ENCODE assay signal across 28 mouse cellular contexts in genomic region chr7:104588274-104588673, GRCm38 (mm10). TPM values are rescaled to one million over a fixed set of nuclear protein-coding genes. Genes with fewer than 3 reads are reported as not detected.
DNase-seq lines count a peak whose midpoint lies in the region; ATAC-seq and TF ChIP-seq lines count a peak whose summit lies in the region.
"Had no signal": no experiment of that assay in that cellular context is flagged by ENCODE, and none has a peak within 500 bp of the region (broad histone marks: within the 10 kb centered on the region; RNA-seq: fewer than 3 reads in every experiment).

No protein-coding gene starts in this region.

- no peaks in the 10 kb centered on the region for H3K36me3 ChIP-seq in megakaryocyte, embryonic 14.5 days (replicated peaks; ENCODE audit: low read length)
- no peaks in the 10 kb centered on the region for H3K36me3 ChIP-seq in C2C12 (ENCODE audit: control insufficient read depth, insufficient read depth)
- no peaks in the 10 kb centered on the region for H3K36me3 ChIP-seq in heart, adult 2 months (ENCODE audit: control insufficient read depth, insufficient read depth, low read length)
- H3K36me3 ChIP-seq: embryonic facial prominence, embryonic 10.5 days; embryonic facial prominence, embryonic 12.5 days; forebrain, embryonic 15.5 days had no signal

- TF ChIP-seq CTCF in C2C12 (IDR thresholded peaks at IDR 0.05; ENCODE audit: control insufficient read depth, insufficient read depth, insufficient read length) = no peak
- no peak for TF ChIP-seq CTCF in heart, adult 2 months (IDR thresholded peaks at IDR 0.05)

- no peak overlapping the region for H3ac ChIP-seq in C2C12 (ENCODE audit: control insufficient read depth, insufficient read length, low read depth)

- no peak for TF ChIP-seq EP300 in heart, adult 2 months (IDR thresholded peaks at IDR 0.05; ENCODE audit: insufficient read depth, low read depth, low read length)

- peaks cover 5% of the 10 kb centered on the region; the same call in 1 of the 2 replicates for H3K9me3 ChIP-seq in megakaryocyte, embryonic 14.5 days
- H3K9me3 ChIP-seq: embryonic facial prominence, embryonic 10.5 days; embryonic facial prominence, embryonic 12.5 days; forebrain, embryonic 13.5 days; forebrain, embryonic 15.5 days had no signal

- H3K4me3 ChIP-seq in megakaryocyte, embryonic 14.5 days (replicated peaks) = peak overlapping the region; percentile 8
- no peak overlapping the region for H3K4me3 ChIP-seq in C2C12 (ENCODE audit: insufficient read depth, poor library complexity, severe bottlenecking)
- H3K4me3 ChIP-seq in heart, adult 2 months = no peak overlapping the region
- H3K4me3 ChIP-seq: embryonic facial prominence, embryonic 10.5 days; embryonic facial prominence, embryonic 12.5 days; forebrain, embryonic 13.5 days; forebrain, embryonic 15.5 days had no signal

- H3K9ac ChIP-seq in heart, adult 2 months (ENCODE audit: low read depth, low read length) = no peak overlapping the region
- H3K9ac ChIP-seq: embryonic facial prominence, embryonic 12.5 days; forebrain, embryonic 13.5 days; forebrain, embryonic 15.5 days; forebrain, postnatal 0 days had no signal

- no peaks in the 10 kb centered on the region for H3K79me2 ChIP-seq in C2C12 (ENCODE audit: control insufficient read depth, insufficient read depth)
- no peaks in the 10 kb centered on the region for H3K79me2 ChIP-seq in heart, adult 2 months (replicated peaks; ENCODE audit: control insufficient read depth, insufficient read depth, low read length)

- no peak for ATAC-seq in megakaryocyte, adult 5-6 weeks (ENCODE audit: poor library complexity, severe bottlenecking)
- ATAC-seq: forebrain, embryonic 13.5 days; forebrain, embryonic 15.5 days; forebrain, postnatal 0 days had no signal

- no peak for TF ChIP-seq POLR2A in heart, adult 2 months (IDR thresholded peaks at IDR 0.05; ENCODE audit: insufficient read depth, low read depth, low read length)

- no peaks in the 10 kb centered on the region for H3K79me3 ChIP-seq in C2C12 (ENCODE audit: low read depth)

- intact Hi-C loops in heart, adult 2 months (cut with DNase I) = no loop called here

- 75% methylated on average over 5 of the region's 5 CpGs for WGBS in heart, adult 2 months

- no peaks in the 10 kb centered on the region for H3K4me1 ChIP-seq in megakaryocyte, embryonic 14.5 days
- H3K4me1 ChIP-seq in heart, adult 2 months (ENCODE audit: control insufficient read depth, insufficient read depth, low read length) = no peaks in the 10 kb centered on the region
- H3K4me1 ChIP-seq: embryonic facial prominence, embryonic 10.5 days; embryonic facial prominence, embryonic 12.5 days; forebrain, embryonic 13.5 days; forebrain, embryonic 15.5 days had no signal

- peak; percentile 4 for DNase-seq in NIH3T3 (ENCODE audit: low read depth)
- no peak for DNase-seq in heart, postnatal 4 days
- DNase-seq in heart, adult 2 months = no peak
- DNase-seq in spleen, postnatal 10 days (ENCODE audit: low spot score in 2 of 2) = no peak
- DNase-seq: adrenal gland, adult 2 months; adrenal gland, postnatal 10 days; adrenal gland, postnatal 25 days; B cell, adult 2 months; cerebellum, adult 11 months; cerebellum, adult 18-20 months; cerebellum, adult 9-10 months; cerebellum, postnatal 10 days; cerebellum, postnatal 25 days; forebrain, postnatal 0 days had no signal

- H3K27ac ChIP-seq in heart, adult 2 months = no peak overlapping the region
- H3K27ac ChIP-seq: embryonic facial prominence, embryonic 10.5 days; embryonic facial prominence, embryonic 12.5 days; forebrain, embryonic 13.5 days; forebrain, embryonic 15.5 days had no signal

- no peaks in the 10 kb centered on the region for H3K27me3 ChIP-seq in megakaryocyte, embryonic 14.5 days (replicated peaks)
- no peaks in the 10 kb centered on the region for H3K27me3 ChIP-seq in C2C12 (ENCODE audit: control insufficient read depth, insufficient read depth, insufficient read length)
- H3K27me3 ChIP-seq in heart, adult 2 months (ENCODE audit: control insufficient read depth, insufficient read depth, low read length) = no peaks in the 10 kb centered on the region
- H3K27me3 ChIP-seq: embryonic facial prominence, embryonic 12.5 days; forebrain, embryonic 13.5 days; forebrain, embryonic 15.5 days had no signal

TF ChIP-seq in C2C12, 6 proteins besides CTCF, POLR2A, EP300 and RAD21:
- no peak for TF ChIP-seq MYOD1 (IDR thresholded peaks at IDR 0.05; ENCODE audit: control insufficient read depth, insufficient read length, low read depth)
- no peak for TF ChIP-seq MYOG (IDR thresholded peaks at IDR 0.05; ENCODE audit: control insufficient read depth, extremely low read depth, insufficient read length)
- no peak for TF ChIP-seq FOSL1 (IDR thresholded peaks at IDR 0.05; ENCODE audit: insufficient read depth, low read length, poor library complexity, severe bottlenecking)
- no peak for TF ChIP-seq USF1 (IDR thresholded peaks at IDR 0.05; ENCODE audit: low read depth)
- no peak for TF ChIP-seq MAX (IDR thresholded peaks at IDR 0.05)
- peak; percentile 86 for TF ChIP-seq CEBPB (IDR thresholded peaks at IDR 0.05; ENCODE audit: low read depth)

RNA-seq across cellular contexts. Expression of gene Olfr654, which starts 1.4 kb away (rescaled TPM):
- not detected in 2 replicates for polyA plus RNA-seq in megakaryocyte, embryonic 14.5 days (2012; ENCODE audit: insufficient read depth, low replicate concordance)
- total RNA-seq in megakaryocyte, adult 5-6 weeks (2015) = not detected in 2 replicates
- not detected in 2 replicates for total RNA-seq in megakaryocyte, adult 5-6 weeks (2017)
- not detected for polyA plus RNA-seq in C2C12 (2012; fragmentation: generic; extraction: Trizol)
- total RNA-seq in heart, postnatal 4 days (2021) = not detected
- not detected for total RNA-seq in heart, adult 2 months (2021)
- polyA plus RNA-seq in heart, adult 2 months (2012; rRNA removed) = not detected in 2 replicates
- total RNA-seq: adrenal gland, adult 2 months; adrenal gland, postnatal 10 days; adrenal gland, postnatal 25 days; adrenal gland, postnatal 4 days; ES-E14; MEL had no signal
- polyA plus RNA-seq: adrenal gland, adult 2 months; brain, embryonic 14.5 days; cortical plate, adult 2 months; embryonic facial prominence, embryonic 10.5 days; embryonic facial prominence, embryonic 12.5 days; embryonic facial prominence, embryonic 14.5 days; forebrain, embryonic 11.5 days; forebrain, embryonic 13.5 days; forebrain, embryonic 15.5 days; forebrain, postnatal 0 days had no signal

RNA-seq across cellular contexts. Expression of gene Olfr653, which starts 11.2 kb away (rescaled TPM):
- polyA plus RNA-seq in megakaryocyte, embryonic 14.5 days (2012; ENCODE audit: insufficient read depth, low replicate concordance) = not detected in 2 replicates
- total RNA-seq in megakaryocyte, adult 5-6 weeks (2015) = not detected in 2 replicates
- total RNA-seq in megakaryocyte, adult 5-6 weeks (2017) = not detected in 2 replicates
- not detected for polyA plus RNA-seq in C2C12 (2012; fragmentation: generic; extraction: Trizol)
- total RNA-seq in heart, postnatal 4 days (2021) = not detected
- not detected for total RNA-seq in heart, adult 2 months (2021)
- not detected in 2 replicates for polyA plus RNA-seq in heart, adult 2 months (2012; rRNA removed)
- total RNA-seq: adrenal gland, adult 2 months; adrenal gland, postnatal 10 days; adrenal gland, postnatal 25 days; adrenal gland, postnatal 4 days; ES-E14; forebrain, postnatal 0 days; MEL had no signal
- polyA plus RNA-seq: adrenal gland, adult 2 months; brain, embryonic 14.5 days; cortical plate, adult 2 months; embryonic facial prominence, embryonic 10.5 days; embryonic facial prominence, embryonic 12.5 days; forebrain, embryonic 11.5 days; forebrain, embryonic 13.5 days; forebrain, embryonic 15.5 days; forebrain, postnatal 0 days had no signal

RNA-seq across cellular contexts. Expression of gene Olfr655, which starts 13.3 kb away (rescaled TPM):
- polyA plus RNA-seq in megakaryocyte, embryonic 14.5 days (2012; ENCODE audit: insufficient read depth, low replicate concordance) = not detected in 2 replicates
- total RNA-seq in megakaryocyte, adult 5-6 weeks (2015) = not detected in 2 replicates
- total RNA-seq in megakaryocyte, adult 5-6 weeks (2017) = not detected in 2 replicates
- not detected for polyA plus RNA-seq in C2C12 (2012; fragmentation: generic; extraction: Trizol)
- not detected for total RNA-seq in heart, postnatal 4 days (2021)
- total RNA-seq in heart, adult 2 months (2021) = not detected
- not detected in 2 replicates for polyA plus RNA-seq in heart, adult 2 months (2012; rRNA removed)
- total RNA-seq: adrenal gland, adult 2 months; adrenal gland, postnatal 10 days; adrenal gland, postnatal 25 days; adrenal gland, postnatal 4 days; ES-E14; forebrain, postnatal 0 days; MEL had no signal
- polyA plus RNA-seq: adrenal gland, adult 2 months; brain, embryonic 14.5 days; cortical plate, adult 2 months; embryonic facial prominence, embryonic 10.5 days; embryonic facial prominence, embryonic 12.5 days; embryonic facial prominence, embryonic 14.5 days; forebrain, embryonic 11.5 days; forebrain, embryonic 13.5 days; forebrain, postnatal 0 days had no signal

RNA-seq across cellular contexts. Expression of gene Olfr656, which starts 25.5 kb away (rescaled TPM):
- not detected in 2 replicates for polyA plus RNA-seq in megakaryocyte, embryonic 14.5 days (2012; ENCODE audit: insufficient read depth, low replicate concordance)
- not detected in 2 replicates for total RNA-seq in megakaryocyte, adult 5-6 weeks (2015)
- not detected in 2 replicates for total RNA-seq in megakaryocyte, adult 5-6 weeks (2017)
- not detected for polyA plus RNA-seq in C2C12 (2012; fragmentation: generic; extraction: Trizol)
- total RNA-seq in heart, postnatal 4 days (2021) = not detected
- not detected for total RNA-seq in heart, adult 2 months (2021)
- not detected in 2 replicates for polyA plus RNA-seq in heart, adult 2 months (2012; rRNA removed)
- total RNA-seq: adrenal gland, adult 2 months; adrenal gland, postnatal 25 days; adrenal gland, postnatal 4 days; ES-E14; forebrain, postnatal 0 days; MEL had no signal
- polyA plus RNA-seq: adrenal gland, adult 2 months; brain, embryonic 14.5 days; cortical plate, adult 2 months; embryonic facial prominence, embryonic 10.5 days; embryonic facial prominence, embryonic 12.5 days; forebrain, embryonic 11.5 days; forebrain, embryonic 13.5 days; forebrain, embryonic 15.5 days; forebrain, postnatal 0 days had no signal

RNA-seq across cellular contexts. Expression of gene Olfr652, which starts 27.6 kb away (rescaled TPM):
- not detected in 2 replicates for polyA plus RNA-seq in megakaryocyte, embryonic 14.5 days (2012; ENCODE audit: insufficient read depth, low replicate concordance)
- total RNA-seq in megakaryocyte, adult 5-6 weeks (2015) = not detected in 2 replicates
- not detected in 2 replicates for total RNA-seq in megakaryocyte, adult 5-6 weeks (2017)
- polyA plus RNA-seq in C2C12 (2012; fragmentation: generic; extraction: Trizol) = not detected
- not detected for total RNA-seq in heart, postnatal 4 days (2021)
- total RNA-seq in heart, adult 2 months (2021) = not detected
- not detected in 2 replicates for polyA plus RNA-seq in heart, adult 2 months (2012; rRNA removed)
- total RNA-seq: adrenal gland, adult 2 months; adrenal gland, postnatal 10 days; adrenal gland, postnatal 25 days; adrenal gland, postnatal 4 days; ES-E14; forebrain, postnatal 0 days; MEL had no signal
- polyA plus RNA-seq: adrenal gland, adult 2 months; brain, embryonic 14.5 days; cortical plate, adult 2 months; embryonic facial prominence, embryonic 10.5 days; embryonic facial prominence, embryonic 12.5 days; forebrain, embryonic 11.5 days; forebrain, embryonic 15.5 days; forebrain, postnatal 0 days had no signal
